Mouse (Mus musculus): ENCODE results near the gene Zfp319.
"Not testable (repeated sequence)": the region's sequence is repeated elsewhere in the genome, so short reads cannot be mapped to it uniquely, and the experiment has no call there.

Gene Zfp319

DNA sequence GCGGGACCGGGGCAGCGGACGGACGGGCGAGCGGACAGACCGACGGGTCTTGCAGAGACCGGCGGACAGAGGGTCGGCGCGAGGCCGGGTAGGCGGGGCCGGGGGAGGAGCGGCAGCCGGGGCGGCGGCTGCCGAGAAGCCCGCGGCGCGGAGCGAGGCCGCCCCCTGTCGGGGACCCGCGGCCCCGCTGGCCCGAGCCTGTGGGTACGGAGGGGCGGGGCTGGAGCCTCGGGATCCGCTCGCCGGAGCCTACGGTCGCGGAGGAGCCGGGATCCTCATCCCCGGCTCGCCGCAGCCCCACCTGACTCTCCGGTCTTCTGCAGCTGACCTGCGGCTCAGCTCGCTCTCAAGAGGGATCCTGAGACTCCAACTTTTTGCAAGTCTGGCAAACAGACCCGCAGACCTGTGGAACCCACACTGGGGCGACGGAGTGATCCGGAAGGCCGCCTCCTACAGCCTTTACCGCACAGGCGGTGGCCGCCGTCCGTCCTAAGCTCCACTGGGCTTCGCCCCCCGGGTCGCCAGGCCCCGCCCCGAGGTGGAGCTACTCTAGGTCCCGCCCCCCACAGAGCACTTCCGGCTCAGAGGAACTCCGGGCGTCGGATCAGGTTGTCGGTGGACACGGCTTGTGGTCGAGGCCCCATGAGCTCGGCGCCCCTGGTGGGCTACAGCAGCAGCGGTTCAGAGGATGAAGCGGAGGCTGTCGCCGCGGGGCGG, at the start of gene Zfp319, which contains the start of gene Usb1:
Zfp319 (minus strand) TSS at position 231 of the 717 bp plus-strand sequence.
Usb1 (plus strand) TSS at position 565 of the 717 bp plus-strand sequence.
- peak; percentile 95 for DNase-seq

DNA sequence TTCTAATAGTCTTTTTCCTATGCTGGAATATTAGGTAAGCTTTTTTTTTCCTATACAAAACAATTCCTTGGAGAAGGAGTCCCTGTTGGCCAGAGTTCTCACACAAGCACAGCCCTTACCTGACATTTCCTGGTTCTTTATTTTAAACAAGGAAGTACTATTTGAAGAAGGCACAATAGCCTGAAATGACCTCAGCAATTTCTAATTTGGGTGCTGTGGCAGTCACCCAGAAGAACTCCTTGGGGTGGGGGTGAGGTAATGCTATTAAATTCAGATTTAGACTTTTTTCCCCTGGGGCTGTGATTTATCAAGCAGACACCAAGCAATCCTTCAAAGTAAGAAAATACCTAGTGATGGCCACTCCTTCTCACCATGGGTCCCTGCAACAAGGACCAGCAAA, 49.2 kb upstream of the Zfp319 start:
- no peak for DNase-seq

DNA sequence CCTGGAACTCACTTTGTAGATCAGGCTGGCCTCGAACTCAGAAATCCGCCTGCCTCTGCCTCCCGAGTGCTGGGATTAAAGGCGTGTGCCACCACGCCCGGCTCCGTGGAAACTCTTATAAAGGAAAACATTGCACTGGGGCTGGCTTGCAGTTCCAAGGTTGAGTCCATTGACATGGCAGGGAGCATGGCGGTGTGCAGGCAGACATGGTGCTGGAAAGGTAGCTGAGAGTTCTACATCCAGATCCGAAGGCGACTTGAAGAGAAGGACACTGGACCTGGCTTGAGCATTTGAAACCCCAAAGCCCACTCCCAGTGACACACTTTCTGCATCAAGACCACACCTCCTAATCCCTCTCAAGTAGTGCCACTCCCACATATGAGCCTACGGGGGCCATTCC, 47.2 kb upstream of the Zfp319 start:
- DNase-seq = not testable (repeated sequence)

DNA sequence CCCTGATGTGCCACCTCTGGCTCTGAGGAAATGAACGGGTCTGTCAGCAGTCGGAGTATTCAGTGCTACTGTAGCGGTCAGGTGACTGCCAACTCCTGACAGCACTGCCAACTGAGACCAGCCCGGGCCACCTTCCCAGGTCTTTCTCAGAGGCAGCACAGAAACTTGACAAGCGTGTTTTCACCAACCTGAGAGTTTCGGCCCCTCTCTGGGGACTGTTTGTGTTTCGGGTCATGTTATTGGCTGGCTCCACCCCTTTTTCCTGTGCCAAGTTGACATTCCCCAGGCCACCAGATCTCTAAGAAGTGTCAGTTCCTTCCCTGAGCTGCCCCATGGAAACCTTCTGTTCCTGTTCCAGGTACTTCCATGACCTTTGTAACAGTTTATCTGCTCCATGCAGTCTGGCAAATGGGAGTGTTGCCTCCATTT, 46.1 kb upstream of the Zfp319 start:
- DNase-seq = no peak

DNA sequence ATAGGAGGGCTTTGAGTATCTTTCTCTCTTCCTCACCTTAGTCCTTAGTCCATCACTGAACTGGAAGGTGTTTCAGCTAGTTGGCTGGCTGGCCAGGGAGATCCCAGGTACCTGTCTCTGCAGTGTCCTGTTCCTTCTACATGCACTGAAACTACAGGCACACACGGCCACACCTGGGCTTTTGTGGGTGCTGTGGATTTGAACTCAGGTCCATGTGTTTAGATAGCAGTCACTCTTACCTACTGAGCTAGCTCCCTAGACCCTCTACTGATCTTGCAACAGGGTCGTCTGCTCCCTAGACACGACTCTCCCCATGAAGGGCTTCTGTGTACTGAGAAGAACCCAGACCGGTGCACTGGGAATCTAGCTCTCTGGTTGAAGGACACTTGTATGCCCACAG, 45.4 kb upstream of the Zfp319 start:
- no peak for DNase-seq

DNA sequence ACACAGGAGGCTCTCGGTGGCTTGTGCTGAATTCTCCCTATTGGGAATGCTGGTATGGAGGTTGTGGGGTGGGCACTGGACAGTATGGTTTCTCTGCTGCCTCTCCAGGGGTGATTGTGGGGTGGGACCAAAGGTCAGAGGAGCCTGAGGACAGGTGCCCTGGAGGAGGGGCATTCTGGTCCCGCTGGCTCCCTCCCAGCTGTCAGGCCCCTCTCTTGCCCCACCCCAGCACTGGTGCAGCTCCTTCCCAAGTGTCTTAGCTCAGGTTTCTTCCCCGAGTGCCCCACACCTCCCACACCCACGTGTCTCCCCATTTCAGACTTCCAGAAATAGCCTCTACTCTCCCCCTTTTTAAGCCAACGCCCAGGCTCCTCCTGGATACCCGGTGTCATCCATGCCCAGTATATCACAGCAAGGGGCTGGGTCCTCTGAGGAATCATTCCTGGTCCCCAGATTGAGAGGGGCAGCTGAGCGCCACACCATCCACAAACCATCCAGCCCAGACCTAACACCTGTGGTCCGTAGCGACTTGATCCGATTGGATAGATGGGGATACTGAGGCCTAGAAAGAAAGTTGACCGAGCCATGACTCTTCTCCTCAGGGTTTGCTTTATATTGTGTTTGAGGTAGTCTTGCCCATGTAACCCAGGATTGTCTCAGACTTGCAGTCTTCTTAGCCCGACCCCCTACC, 44.7 kb upstream of the Zfp319 start:
- DNase-seq = no peak

DNA sequence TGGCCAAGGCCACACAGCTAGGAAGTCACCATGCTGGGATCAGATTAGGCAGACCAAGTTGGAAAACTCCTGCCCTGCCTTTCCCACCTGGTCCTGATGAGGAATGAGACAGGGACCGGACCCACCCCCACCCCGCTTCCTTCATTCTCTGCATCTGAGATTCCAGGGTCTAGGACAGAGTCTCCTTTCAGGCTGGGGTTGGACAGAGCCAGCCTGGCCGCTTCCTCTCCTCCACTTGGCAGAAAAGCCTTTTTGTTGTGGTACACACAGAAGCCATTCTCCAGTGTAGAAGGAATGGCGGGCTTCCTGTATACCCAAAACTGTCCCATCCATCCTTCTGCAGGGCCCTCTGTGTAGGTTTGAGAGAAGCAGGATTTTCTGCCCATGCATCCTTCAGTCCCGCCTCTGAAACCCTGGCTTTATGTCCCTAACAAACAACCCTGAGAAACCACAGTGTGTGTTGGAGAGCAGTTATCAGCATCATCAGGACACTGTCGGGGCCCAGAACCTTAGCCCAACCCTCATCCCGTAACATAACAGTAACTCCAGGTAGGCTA, 43.7 kb upstream of the Zfp319 start:
- no peak for DNase-seq

DNA sequence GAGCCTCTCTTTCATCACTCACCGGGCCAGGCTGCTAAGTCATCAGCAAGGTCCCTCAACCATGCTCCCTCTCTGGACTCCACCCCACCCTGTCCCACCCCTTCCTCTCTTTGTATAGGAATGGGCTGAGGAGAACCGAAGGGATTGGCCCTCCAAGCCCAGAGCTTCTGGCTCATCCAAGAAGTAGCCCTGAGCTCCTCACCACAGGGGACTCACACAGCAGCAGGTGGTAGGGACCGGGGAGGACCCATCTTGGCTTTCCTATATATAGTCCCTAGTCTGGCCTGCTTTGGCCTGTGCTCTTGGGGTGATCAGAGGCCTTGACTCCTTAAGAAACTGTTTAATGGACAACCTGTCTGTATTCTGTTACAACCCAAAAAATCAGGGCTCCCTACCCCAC, 42.7 kb upstream of the Zfp319 start:
- DNase-seq = no peak

DNA sequence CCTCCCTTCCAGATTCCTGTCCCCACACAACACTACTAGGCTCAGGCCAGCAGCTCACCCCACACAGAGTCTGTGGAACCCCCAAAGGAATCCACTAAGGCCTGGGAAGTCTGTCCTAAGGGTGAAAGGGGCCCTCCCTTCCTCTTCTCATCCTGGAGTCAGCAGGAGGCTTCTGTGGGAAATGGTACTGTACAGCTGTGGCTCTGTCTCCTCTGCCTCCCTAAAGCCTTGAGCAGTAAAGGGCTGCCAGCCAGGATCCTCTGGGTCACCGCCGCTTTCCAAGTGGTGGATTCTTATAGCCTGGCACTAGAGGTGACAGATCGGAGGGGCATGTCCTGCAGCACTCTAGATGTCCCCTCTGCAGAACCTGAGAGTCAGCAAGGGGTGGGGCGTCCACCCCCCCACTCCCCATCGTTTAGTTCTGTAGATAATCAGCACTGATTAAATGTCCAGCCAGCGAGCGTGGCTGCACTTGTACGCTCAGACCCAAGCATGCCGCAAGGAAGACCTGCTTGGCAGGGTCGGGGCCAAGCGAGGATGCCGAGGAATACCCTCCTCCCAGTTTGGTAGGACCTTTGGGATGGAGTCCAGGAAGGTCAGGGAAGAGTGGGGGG, 41.7 kb upstream of the Zfp319 start:
- no peak for DNase-seq

DNA sequence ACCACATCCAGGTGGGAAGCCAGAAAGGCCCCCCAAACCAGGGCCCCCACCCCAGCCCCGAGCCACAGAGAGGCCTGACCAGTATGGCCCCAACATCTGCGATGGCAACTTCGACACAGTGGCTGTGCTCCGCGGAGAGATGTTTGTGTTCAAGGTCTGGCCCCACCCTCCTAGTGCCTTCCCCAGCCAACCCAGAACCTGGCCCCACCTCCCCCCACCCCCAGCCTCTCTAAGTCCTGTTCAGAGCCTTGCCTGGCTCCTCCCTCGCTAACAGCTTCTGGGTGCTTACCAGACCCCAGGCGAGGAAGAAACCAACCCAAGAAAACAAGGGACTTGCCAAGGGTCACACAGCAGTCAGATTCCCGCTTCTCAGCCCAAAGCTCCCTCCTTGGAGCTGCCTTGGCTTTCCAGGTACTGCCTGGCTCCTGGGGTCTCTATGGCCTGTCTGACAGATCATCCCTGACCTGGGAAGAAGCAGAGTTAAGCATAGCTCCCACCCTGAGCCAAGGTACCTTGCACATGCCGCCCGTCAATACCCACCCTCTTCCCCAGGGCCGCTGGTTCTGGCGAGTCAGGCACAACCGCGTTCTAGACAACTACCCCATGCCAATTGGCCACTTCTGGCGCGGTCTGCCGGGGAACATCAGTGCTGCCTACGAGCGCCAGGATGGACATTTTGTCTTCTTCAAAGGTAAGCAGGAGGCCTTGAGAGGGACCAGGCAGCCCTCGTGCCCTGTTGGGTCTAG, 38.0 kb upstream of the Zfp319 start:
- DNase-seq = peak; percentile 66 to 78

DNA sequence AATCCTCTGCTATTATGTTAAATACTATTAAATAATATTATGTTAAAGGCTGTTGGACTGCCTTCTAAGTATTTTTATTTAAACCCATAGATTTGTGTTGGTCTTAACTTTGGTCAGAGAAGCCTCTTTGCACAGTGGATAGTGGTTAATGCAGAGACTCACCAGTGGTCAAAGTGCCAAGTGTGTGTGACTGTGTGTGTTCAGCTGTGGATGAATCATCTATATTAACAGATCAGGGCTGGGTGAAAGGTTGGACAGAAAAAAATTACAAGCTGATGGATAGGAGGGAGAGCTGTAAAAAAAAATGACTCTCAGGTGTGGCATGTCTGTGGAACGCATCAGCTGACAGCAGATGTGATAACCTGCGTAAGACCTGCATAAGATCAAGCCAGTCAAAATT, 32.1 kb upstream of the Zfp319 start:
- no peak for DNase-seq

DNA sequence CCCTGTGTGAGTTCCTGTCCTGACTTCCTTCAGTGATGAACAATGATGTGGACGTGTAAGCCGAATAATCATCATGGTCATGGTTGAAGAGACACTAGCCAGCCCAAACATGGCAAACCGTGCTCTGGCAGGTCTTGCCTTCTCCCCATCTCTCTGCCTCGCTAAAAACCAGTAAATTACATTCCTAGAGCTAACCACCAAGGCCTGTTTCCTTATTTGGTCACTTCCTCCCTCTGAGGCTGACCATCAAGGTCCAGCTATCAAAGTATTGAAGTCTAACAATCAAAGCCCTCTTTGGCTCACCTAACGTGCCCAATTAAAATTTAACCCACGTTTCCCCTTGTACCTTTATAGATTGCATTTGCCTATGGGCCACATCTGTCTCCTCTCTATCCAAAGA, 30.5 kb upstream of the Zfp319 start:
- DNase-seq = no peak

DNA sequence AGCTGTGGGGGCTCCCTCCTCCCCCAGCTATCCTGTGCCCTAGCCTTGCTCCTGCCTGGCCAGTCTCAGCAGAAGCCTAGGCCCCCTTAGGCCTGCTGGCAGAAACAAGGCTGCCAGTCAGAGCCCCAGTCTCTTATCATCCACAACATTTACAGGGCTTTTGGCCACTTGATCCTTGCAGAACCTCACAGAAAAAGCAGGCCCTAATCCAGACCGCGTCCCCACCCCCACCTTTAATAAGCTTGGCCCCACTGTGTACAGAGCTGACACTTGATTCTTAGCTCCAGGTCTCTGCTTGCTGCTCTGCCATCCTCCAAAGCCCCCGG, 29.2 kb upstream of the Zfp319 start:
- no peak for DNase-seq

DNA sequence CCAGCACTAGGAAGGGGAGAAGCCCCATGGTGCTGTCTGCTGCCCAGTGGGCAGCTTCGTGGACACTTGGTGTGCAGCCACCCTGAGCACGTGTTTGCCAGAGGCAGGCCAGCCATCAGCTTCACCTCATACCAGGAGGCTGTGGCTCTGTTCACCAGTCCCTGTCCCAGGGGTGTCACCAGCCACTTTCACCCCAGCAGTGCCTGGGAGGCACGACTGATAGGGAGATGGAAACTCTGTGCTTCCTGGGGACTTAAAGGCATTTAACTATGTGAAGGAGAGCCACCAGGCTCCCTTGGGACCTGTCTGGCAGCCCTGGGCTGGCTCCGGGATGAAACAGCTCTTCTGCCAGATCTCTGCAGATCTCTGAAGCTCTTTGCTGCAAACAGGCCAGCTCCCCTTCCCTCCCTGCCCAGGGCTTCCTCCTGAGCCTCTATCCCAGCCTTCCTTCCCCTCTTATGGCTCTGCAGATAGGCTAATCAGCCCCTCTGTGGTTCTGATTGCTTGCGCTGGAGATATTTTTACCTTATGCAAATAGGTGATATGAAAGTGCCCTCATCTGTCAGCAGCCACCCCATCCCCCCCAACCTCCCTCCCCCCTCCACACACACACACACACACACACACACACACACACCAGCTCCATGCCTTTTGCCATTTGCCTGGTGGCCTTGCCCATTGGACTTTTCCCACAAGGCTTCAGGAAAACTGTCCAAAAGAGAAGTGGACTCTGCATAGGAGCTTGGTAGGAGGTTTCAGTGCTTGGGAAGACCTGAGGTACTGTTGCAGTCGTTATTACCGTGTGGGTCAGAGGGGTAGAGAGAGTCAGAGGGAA, 28.6 kb upstream of the Zfp319 start:
- DNase-seq = no peak

DNA sequence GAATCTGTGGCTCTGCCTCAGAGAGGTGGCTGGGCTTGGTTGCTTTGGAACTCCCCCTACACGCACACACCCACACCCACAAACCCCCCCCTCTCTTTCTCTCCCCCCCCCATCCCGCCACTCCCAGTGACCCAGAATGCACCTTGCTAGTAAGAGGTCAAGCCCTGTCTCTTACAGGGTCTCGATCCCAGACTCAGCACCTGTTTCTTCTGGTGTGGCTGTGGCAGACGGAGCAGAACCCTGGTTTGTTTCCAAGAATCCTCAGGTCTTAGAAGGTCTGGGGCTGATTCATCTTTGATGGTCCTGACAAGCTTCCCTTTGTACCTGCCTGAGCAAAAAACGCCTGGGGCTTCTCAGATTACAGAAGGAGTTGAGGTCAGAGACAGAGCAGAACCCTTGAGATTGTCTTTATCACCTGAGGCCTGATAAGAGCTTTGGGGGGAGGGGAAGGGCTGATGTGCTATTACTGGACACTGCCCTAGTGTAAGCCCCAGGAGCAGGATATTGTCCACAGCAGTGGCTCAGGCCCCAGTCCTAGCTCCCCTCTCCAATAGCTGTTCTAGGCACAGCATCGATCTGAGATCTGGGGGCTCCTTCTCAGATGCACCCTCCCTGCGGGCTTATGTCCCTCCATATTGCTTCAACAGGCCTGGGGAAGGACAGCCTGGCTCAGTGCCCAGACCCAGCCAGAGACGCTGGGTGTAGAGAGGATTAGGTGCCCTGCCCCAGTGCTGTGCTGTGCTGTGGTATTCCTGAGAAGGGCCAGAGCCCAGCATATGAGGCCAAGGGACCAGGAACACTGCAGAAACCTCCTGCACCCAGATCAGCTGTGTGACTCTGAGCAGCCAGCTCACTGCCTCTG, 27.0 kb upstream of the Zfp319 start:
- no peak for DNase-seq

DNA sequence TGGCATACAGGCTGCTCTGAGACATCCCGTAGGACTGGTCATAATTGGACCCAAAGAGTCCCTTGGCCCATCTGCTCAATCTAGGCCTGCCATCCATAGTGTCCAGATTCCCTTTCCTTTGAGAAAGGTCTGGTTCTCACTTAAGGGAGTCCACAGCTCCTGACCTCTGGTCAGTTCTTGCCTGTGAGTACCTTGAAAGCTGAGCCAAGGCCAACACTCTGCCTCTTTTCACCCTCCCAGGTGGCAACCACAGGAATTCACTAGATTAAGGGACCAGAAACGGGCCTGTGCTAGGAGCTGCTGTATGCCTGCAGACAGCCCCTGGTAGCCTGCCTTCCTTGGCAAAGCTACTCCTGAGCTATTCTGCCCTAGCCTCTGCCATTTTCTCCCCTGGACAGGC, 22.9 kb upstream of the Zfp319 start:
- DNase-seq = no peak

DNA sequence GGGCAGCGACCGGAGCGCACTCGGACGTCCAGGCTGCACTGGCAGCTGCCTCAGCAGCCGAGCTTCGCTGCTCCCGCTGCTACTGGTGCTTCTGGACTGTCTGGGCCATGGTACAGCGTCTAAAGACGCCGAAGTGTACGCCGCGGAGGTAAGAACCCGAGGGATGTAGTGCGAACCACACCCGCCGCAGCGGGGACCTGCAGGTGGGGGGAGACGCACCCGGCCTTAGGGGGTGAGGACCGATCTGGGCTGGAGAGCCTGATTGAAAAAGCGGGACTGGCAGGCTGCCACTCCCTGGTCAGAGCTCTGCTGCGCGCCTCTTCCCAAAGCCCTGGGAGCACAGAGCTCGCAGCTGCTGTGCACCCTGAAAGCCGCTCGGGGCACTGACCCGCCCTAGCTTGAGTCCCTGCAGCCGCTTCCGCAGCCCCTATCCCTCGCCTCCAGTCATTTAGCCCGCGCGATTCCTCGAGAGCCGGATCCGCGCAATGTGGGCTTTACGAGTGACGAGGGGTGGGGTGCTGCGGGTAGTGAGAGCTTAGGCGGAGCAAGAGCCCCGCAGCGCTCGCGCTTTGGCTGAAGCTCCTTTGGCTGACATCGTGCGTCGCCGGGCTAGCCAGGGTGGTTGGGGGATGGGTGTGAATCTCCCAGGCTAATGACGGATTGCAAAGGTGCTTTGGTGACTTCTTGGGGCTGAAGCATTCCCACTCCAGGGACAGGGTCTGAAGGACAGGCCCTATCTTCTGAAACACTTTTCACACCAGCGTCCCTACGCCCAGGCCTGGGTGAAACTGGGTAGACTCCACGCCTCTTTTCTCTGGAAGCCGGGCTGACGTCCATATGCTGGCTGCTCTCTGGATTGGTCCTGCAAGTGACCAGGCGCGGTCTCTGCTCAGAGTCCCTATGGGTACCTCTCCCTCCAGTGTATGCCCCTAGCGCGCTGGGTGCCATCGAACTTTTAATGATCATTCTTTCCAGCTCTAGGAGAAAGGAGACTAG, 21.4 kb upstream of the Zfp319 start:
- DNase-seq = no peak

DNA sequence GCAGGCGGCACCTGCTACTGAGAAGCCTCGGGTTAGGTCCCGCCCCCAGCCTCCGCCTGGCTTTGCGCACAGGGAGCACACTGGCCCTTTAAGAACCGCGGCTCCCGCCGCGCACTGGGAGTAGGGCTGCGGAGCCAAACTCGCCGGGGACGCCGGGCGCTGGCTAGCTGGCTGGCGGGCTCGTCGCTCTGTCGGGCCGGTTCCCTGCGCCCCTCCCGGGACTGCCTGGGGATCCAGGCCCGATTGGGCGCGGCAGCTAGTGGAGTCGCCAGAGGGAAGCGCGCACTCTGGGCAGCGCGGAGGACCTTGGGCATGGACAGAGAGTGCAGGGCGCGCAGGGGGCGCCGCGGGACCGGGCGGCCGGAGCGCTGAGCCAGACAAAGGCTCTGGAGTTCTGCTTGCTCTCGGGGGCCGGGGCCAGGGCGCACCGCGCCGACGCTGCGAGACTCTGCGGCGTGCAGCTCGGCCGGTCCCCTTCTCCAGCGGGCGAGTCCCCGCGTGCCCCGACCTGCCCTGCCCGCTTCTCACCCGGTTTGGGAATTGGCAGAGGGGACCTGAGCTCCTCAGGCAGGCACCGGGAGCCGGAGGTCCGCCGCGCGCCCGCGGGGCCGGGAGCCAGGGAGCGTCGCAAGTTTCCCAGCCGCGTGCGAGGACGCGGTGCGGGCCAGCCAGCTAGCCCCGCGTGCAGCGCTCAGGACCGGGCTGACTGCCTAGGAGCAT, 20.6 kb upstream of the Zfp319 start, which contains the start of gene Mmp15:
Mmp15 (plus strand) TSS at position 118 of the 720 bp plus-strand sequence.
- peak in 1 of 2 experiments; percentile 48 for DNase-seq

DNA sequence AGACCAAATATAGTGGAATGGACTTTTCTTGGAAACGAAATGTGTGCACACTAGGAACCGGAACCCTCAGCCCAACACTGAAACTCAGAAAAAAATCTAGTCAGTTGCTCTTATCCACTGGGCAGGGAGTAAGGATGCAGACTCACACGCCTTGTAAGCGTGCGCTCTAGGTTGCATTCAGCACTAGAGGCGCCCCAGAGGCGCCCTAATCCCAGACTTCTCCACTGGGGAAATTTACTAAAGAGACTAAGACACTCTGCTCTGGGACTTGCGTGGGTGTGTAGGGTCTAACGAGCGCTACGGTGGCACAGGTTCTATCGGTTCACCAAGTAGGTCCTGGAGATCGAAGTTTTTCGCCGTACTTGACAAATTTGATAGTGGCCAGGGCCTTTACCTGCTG, 19.7 kb upstream of the Zfp319 start:
- no peak for DNase-seq

Data from thymus, postnatal 36 days (tissue).